Mouse (Mus musculus): Measurements from ENCODE around the gene Nr3c2.

The Nr3c2 gene

DNA sequence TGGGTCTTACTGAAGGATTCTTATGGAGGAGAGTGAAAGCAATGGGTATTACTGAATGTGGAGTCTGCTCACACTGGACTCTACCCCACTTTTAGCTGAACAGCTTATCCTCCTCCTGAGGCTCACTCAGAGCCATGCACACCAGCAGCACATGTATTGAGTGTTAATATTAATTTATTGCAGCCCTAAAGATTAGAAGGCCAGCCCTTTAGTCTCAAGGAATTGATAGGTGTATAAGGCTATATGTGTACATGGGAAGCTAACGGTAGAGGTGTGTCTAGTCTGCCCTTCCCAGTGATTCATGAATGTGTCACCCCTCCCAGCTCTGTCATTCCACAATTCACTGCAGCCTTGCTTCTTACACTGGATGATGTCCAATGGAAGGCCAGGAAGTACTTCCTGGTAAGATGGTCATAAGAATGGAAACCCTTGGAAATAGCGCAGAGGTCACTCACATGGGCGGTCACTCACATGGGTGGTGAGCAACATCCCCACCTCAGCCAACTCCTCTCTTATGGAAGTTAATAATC, 156.3 kb downstream of the Nr3c2 start:
- DNase-seq (ENCODE audit: low read depth, low spot score): no peak

DNA sequence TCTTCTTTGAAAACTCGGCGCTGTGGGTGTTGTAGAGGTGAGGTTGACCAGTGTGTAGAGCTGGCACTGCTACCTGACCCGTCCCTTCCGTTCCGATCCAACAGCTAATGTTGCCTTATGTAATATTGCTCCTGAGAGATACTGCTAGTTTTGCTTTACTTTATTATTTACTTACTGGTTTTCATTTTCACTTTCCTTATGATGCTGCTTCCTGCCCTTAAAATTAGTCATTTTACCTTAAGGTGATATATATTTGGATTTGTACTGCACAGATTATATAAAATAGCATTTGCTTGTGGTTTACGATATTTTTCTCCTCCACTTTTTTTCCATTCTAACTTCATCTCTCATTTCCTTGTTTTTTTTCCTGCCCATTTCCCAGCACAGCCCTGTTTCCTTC, 157.6 kb downstream of the Nr3c2 start:
- DNase-seq (ENCODE audit: low read depth, low spot score): no peak

DNA sequence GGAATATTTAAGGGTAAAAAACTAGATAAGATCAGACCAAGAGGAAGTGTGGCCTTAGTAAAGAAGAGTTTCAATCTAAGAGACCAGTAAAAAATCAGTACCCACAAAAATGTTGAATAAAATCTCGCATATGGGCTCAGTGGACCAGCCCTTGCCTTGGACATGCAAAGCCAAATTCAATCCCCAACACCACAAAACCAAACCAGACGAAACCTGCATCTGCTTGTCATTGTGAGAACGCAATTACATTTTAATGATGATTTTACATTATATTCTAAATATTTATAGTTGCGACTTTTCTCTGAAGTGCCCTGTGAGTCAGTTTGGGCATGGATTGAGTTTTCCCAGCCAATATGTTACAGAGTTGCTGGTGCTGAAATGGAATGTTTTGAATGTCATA, 183.4 kb downstream of the Nr3c2 start:
- no peak for DNase-seq (ENCODE audit: low read depth, low spot score)

DNA sequence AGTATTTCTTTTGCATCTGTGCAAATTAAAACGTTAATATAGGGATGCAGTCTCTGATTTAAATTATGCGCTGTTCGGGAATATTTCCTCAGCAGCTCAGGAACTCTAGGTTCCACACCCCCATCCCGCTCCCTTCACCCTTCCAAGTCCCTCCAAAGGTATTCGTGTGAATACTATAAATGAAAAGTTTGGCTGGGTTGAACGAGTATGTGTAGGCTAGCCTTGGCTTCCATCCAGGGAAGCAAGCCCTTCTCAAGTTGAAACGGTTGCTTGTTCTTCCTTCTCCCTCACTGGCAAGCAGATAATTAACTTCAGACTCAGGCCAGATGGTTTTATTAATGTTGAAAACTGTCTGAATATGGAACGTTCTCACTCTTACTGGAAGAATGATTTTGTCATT, 186.8 kb downstream of the Nr3c2 start:
- no peak for DNase-seq (ENCODE audit: low read depth, low spot score)

DNA sequence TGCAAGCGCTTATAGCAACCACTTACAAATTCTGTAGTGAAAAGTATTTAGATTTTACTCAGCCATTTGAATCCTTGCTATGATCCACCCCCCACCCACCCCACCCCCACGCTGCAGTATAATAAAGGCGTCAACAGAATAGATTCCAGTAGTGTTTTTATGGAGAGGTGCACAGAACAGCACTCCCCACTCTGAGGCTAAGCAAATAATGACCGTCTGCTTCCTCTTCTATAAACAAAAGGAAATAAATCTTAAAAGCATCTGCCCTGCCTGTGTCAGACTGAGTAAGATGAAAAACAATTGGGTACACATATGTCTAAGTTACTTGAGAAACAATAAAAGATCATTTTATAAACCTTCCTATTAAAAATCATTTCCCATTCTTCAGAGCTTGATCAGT, 197.5 kb downstream of the Nr3c2 start:
- DNase-seq (ENCODE audit: low read depth, low spot score): no peak

DNA sequence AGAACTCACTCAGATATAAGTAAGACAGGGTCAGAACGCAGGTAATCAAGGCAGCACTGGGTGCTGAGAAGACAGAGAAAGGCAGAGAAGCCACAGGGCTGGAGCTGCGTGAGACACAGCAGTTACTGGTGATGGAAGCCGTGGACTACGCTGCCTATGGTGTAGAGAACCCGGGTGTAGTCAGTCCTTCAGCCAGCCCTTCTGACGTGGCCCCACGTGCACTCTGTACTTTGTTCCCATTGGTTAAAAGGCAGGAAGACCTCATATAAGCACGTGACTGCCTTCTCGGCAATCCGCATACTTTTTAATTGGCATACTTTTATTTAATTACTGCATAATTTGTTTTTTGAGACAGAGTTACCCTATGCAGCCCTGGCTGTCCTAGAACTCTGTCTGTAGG, 198.9 kb downstream of the Nr3c2 start:
- no peak for DNase-seq (ENCODE audit: low read depth, low spot score)

- DNase-seq (ENCODE audit: low read depth, low spot score): no peak
These were observed 201.1 kb downstream of the Nr3c2 start for GRCm38 (mm10) chr8:77100370-77100769.

DNA sequence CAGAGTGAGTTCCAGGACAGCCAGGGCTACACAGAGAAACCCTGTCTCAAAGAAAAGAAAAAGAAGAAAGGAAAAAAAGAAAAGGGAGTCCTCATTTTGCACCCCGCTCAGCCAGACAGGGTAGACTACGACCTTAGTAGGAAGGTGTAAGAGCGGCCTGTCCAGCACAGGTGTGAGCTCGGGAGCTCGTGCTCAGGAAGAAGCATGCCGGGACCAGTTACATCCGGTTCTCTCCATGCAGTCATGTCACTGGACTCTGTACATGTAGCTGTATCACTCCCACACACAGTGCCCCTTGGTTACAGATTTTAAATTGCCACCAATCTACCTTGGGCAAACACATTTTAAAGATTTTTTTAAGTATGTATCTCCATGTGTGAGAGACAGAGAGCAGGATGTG, 203.6 kb downstream of the Nr3c2 start:
- DNase-seq (ENCODE audit: low read depth, low spot score): no peak

- DNase-seq (ENCODE audit: low read depth, low spot score): no peak
These were observed 213.5 kb downstream of the Nr3c2 start for GRCm38 (mm10) chr8:77112719-77113118.

DNA sequence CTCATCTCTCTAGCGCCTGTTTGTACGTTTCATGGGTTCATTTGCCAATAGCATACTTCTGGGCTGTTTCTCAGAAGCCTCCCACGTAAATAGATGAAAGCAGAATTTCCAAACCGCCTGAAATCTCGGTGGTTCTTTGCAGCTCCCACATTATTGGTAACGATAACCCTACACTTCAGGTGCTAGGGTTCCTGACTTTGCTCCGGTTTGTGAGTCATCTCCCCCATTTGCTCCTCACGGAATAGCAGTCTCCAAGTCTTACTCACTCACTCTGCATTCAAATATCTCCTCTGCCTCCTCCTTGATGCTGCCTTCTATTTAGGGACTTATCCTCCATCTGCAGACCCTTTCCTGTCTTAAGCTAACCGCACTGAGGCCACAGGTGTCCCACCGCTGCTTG, 215.5 kb downstream of the Nr3c2 start:
- no peak for DNase-seq (ENCODE audit: low read depth, low spot score)

GRCm38 (mm10) chr8:77116419-77117079, 217.3 kb downstream of the Nr3c2 start:
- DNase-seq (ENCODE audit: low read depth, low spot score): peak; percentile 38

GRCm38 (mm10) chr8:77120810-77121570, 221.7 kb downstream of the Nr3c2 start:
- no peak for DNase-seq (ENCODE audit: low read depth, low spot score)

- DNase-seq (ENCODE audit: low read depth, low spot score): no peak
These were observed 222.3 kb downstream of the Nr3c2 start for GRCm38 (mm10) chr8:77121571-77121890.

DNA sequence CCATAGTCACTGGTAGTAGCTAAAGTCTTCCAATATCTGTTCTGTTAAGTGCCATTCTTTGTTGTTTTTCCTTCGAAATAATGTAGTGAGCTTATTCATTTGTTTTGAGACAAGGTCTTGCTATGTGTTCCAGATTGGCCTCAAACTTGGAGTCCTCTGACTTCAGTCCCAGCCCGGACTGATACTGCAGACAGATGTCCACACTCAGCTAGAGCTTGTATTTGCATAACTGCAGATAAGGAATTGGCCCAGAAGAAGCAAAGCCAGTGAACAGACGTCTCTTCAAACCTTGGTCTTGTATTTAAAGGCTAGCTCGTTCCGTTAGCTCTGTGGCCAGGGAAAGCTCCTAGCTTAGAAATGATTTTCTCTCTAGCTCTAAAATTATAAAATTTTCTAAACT, 223.1 kb downstream of the Nr3c2 start:
- no peak for DNase-seq (ENCODE audit: low read depth, low spot score)

- DNase-seq (ENCODE audit: low read depth, low spot score): no peak
These were observed 226.5 kb downstream of the Nr3c2 start for GRCm38 (mm10) chr8:77125777-77126176.

DNA sequence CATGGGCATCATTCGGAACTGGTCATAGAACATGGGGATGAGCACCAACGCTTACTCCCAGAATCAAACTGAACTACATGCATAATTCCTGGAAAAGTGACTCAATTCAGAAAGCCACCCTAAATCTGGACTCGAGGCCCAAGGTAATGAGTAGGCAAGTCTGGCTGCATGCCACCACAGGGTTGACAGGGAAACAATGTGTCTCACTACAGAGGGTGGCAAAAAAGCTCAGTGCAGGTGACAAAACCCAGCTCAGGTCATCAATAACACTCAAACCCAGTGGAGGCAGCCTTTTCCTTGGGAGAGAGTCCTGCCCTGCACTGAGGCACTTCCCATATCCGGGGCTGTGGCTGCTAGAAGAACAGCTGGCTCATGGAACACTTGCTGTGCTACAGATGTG, 228.8 kb downstream of the Nr3c2 start:
- DNase-seq (ENCODE audit: low read depth, low spot score): no peak

- DNase-seq (ENCODE audit: low read depth, low spot score): no peak
These were observed 233.8 kb downstream of the Nr3c2 start for GRCm38 (mm10) chr8:77132903-77133637.

DNA sequence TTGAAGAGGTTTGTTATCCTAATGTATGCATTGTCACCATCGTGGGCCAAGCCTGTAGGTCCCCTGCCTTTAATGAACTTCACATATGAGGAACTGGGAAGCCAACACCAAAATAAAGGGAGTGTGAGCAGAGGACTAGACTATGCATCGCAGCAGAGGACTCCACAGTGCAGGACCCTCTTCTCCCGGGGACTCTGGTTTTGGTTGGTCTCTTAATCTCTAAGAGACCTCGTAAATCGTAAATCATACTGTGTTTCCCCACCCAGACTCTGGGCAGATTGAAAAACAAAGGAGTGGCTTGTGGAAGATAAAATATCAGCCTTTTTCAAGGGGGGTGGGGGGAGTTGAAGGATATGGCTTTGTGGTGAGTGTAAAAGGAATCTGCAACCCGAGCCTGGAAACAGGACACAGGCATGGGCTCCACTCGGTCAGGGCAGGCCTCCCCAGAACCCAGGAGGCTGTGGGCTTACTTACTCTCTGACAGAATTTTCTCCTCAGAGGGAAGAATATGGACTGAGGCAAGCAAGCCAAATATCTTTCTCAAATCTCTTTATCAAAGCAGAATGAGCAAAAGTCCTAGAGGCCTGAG, 234.6 kb downstream of the Nr3c2 start:
- DNase-seq (ENCODE audit: low read depth, low spot score): no peak

GRCm38 (mm10) chr8:77145285-77145684, 246.0 kb downstream of the Nr3c2 start:
- no peak for DNase-seq (ENCODE audit: low read depth, low spot score)

DNA sequence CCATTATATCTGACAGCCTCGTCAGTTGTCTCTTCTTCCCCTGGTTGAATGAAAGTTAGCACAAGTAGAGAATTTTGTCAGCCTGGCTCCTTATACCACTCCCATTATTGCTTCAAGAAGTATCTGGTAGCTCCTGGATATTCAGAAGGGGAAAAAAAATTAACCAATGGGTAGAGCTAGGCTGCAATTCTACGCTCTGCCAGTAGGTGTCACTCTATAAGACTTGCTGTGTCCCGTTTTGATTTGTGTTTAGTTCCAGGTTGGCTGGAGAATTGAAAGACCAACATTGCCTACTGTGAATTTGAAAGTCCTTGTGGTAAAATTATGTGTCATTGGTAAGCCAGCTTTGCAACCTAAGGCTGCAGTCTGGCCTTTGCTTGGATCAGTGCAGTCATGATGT, 255.3 kb downstream of the Nr3c2 start:
- DNase-seq (ENCODE audit: low read depth, low spot score): peak; percentile 57

GRCm38 (mm10) chr8:77169320-77169719, 270.1 kb downstream of the Nr3c2 start:
- no peak for DNase-seq (ENCODE audit: low read depth, low spot score)

- no peak for DNase-seq (ENCODE audit: low read depth, low spot score)
These were observed 270.7 kb downstream of the Nr3c2 start for GRCm38 (mm10) chr8:77169757-77170438.

Measured in A20 (cell line).